Mouse (Mus musculus) bone marrow macrophage, adult 2 months (primary cell): ENCODE data around the gene Fermt3. TPM values are rescaled to one million over a fixed set of nuclear protein-coding genes. Genes with fewer than 3 reads are reported as not detected.
A peak's percentile ranks its signal among the peaks of the same experiment; 100 is the strongest.

Experiments used
- H3K27ac ChIP-seq: 2 replicates; pipeline ENCODE4 v1.5.1; 2012; ENCODE audit warnings: low read depth, low read length; ENCODE audit not compliant: insufficient read depth
- H3K4me1 ChIP-seq: 2 replicates; pipeline ENCODE4 v1.6.1; 2012; ENCODE audit warnings: low read length; ENCODE audit not compliant: control insufficient read depth, insufficient read depth
- H3K4me3 ChIP-seq: 2 replicates; pipeline ENCODE4 v1.5.1; 2012; ENCODE audit warnings: mild to moderate bottlenecking, low read length, moderate library complexity; ENCODE audit not compliant: insufficient read depth
- CTCF ChIP-seq: IDR thresholded peaks from 2 replicates; pipeline ENCODE4 v1.5.1; 2012; ENCODE audit warnings: low read depth, mild to moderate bottlenecking, low read length, moderate library complexity
- POLR2A ChIP-seq: IDR thresholded peaks from 2 replicates; pipeline ENCODE4 v1.6.1; 2012; ENCODE audit warnings: mild to moderate bottlenecking, low read depth, low read length, borderline replicate concordance
- polyA plus RNA-seq: library from polyadenylated mRNA; stranded (reverse); fragments of >200 nt; gene quantifications from 2 replicates; pipeline ENCODE4 v1.2.4, GENCODE M21; 2012; ENCODE audit not compliant: missing spikeins, insufficient read depth, insufficient read length

Gene Fermt3
- polyA plus RNA-seq, 1 experiment: 190 TPM

DNA sequence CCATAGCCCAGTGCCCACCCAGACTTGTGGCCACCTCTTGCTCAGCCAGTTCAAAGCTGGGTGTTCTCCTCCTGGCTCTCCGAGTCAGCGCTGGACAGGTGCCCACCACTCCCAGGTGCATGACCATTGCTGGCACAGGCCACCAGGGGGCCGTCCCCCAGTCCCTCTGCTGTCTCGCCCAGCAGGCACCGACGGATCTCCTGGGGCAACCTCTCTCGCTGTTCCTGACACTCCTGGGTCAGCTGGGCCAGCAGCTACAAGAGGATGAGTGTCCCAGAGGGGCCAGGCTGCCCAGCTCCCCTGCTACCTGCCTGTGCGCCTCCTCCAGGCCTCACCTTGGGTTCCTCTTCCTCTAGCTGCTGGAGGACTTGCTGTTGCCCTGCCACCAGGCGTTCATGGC is 65.2 kb downstream of the Fermt3 start:
- peaks cover 14% of the 10 kb centered on the region for H3K4me1 ChIP-seq
- H3K4me3 ChIP-seq: no peak overlapping the region
- no peak overlapping the region for H3K27ac ChIP-seq
- TF ChIP-seq POLR2A (no peak), CTCF (no peak)

DNA sequence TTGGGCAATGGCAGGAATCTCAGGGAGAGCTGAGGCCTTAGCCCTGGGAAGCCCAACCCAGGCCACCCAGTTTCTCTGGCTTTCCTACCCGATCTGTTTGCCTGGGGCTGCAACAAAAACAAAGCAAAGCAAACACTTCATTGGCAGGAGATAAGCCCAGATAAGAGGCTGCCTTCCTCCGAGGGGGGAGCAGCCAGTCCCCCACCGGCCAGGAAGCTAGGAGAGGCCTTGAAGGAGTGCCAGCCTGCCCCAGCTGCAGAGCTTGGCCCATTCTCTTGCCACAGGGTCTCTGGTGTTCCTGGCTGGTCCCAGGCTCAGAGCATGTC is 66.6 kb downstream of the Fermt3 start:
- Histone ChIP-seq H3K4me1 (peaks cover 18% of the 10 kb centered on the region), H3K27ac (peak overlapping the region; percentile 91), H3K4me3 (peak overlapping the region; percentile 76)
- TF ChIP-seq CTCF (no peak), POLR2A (no peak)

GRCm38 (mm10) chr19:6951994-6952711 is 67.1 kb downstream of the Fermt3 start:
- peak overlapping the region; percentile 91 for H3K27ac ChIP-seq
- TF ChIP-seq POLR2A (no peak), CTCF (no peak)
- peaks cover 18% of the 10 kb centered on the region for H3K4me1 ChIP-seq
- H3K4me3 ChIP-seq: peak overlapping the region; percentile 76

- Histone ChIP-seq H3K4me3 (peak overlapping the region; percentile 86), H3K27ac (peak overlapping the region; percentile 91), H3K4me1 (peaks cover 25% of the 10 kb centered on the region)
- TF ChIP-seq POLR2A: no peak
- TF ChIP-seq CTCF: no peak
Measured at GRCm38 (mm10) chr19:6951381-6951968, 67.8 kb downstream of the Fermt3 start.

DNA sequence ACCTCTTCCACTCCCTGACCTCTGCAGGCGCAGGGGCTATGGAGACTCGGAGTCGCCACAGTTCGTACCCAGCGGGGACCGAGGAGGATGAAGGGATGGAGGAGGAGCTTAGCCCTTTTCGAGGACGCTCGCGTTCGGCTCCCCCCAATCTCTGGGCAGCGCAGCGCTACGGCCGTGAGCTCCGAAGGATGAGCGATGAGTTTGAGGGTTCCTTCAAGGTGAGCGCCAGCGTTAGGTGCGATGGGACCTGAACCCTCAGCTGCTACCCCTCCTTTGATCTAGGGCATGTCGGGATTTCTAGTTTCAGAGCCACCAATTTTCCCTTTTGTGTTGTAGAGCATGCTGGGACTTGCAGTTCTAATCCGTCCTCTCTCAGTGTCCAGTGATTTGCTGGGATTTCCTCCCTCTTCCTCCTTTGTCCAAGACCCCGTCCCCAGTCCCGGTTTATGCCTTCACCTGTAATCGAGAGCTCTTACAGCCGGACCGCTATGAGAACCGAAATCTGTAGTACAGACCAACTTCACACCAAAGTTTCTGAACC is 68.6 kb downstream of the Fermt3 start:
- Histone ChIP-seq H3K27ac (peak overlapping the region; percentile 91), H3K4me1 (peaks cover 31% of the 10 kb centered on the region), H3K4me3 (peak overlapping the region; percentile 86)
- TF ChIP-seq CTCF (no peak), POLR2A (no peak)

DNA sequence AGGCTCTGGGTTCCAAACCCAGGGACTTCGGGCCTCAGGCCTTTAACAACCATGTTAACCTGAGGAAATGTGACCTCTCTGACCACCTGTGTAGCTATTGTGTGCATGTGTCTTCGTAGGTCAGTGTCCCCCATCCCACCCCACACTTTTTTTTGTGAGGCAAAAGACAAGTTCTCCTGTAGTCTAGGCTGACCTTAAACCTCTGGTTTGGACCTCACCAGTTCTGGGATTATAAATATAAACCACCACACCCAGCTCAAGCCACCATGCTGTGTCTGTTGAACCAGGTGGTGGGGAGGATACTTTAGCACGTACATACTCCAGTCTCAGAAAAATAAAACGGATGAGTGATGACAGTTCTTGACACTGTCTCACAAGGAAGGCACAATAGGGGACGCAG is 69.3 kb downstream of the Fermt3 start:
- Histone ChIP-seq H3K4me1 (peaks cover 31% of the 10 kb centered on the region), H3K27ac (no peak overlapping the region), H3K4me3 (peak overlapping the region; percentile 86)
- TF ChIP-seq CTCF (no peak), POLR2A (no peak)

DNA sequence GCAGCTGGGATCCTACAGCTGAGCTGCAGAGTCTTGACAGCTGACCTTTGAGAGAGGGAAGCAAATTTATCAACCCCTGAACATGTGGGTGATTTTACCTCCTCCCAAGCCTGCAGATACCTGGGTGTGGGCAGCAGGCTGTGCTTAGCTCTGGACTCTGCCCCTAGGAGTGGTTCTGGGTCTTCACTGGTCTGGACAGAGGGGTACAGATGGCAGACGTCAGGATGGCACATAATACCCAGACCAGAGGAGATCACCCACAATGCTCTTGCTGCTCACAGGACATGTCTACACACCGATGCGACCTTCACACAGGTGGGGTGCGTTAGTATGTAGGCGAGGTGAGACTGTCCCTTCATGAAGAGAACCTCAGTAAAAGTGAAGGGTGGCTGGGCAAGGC is 69.7 kb downstream of the Fermt3 start:
- Histone ChIP-seq H3K4me3 (no peak overlapping the region), H3K27ac (no peak overlapping the region), H3K4me1 (peaks cover 31% of the 10 kb centered on the region)
- TF ChIP-seq POLR2A (no peak), CTCF (no peak)

Other genes with a start within 250 kb of the Fermt3 start
- 17.9 and 20.5 TPM in 2 replicates for gene Rps6ka4, start 178.8 kb downstream of the Fermt3 start, polyA plus RNA-seq
- 31.8 and 33.2 TPM in 2 replicates for gene Ccdc88b, start 161.3 kb downstream of the Fermt3 start, polyA plus RNA-seq
- 71.2 and 82.0 TPM in 2 replicates for gene Trmt112, start 109.8 kb downstream of the Fermt3 start, polyA plus RNA-seq
- 349 and 382 TPM in 2 replicates for gene Prdx5, start 109.4 kb downstream of the Fermt3 start, polyA plus RNA-seq
- 35.3 and 41.6 TPM in 2 replicates for gene Esrra, start 97.7 kb downstream of the Fermt3 start, polyA plus RNA-seq
- not detected in 2 replicates for gene Catsperz, start 94.1 kb downstream of the Fermt3 start, polyA plus RNA-seq
- gene Kcnk4, start 85.0 kb downstream of the Fermt3 start, polyA plus RNA-seq: not detected in 2 replicates
- 36.2 and 38.5 TPM in 2 replicates for gene Bad, start 77.6 kb downstream of the Fermt3 start, polyA plus RNA-seq
- 31.6 and 36.4 TPM in 2 replicates for gene Gpr137, start 77.0 kb downstream of the Fermt3 start, polyA plus RNA-seq
- 64.2 and 73.7 TPM in 2 replicates for gene Ppp1r14b, start 44.5 kb downstream of the Fermt3 start, polyA plus RNA-seq
- 39.8 and 40.6 TPM in 2 replicates for gene Plcb3, start 43.0 kb downstream of the Fermt3 start, polyA plus RNA-seq
- gene Fkbp2, start 39.0 kb downstream of the Fermt3 start, polyA plus RNA-seq: 118 and 126 TPM in 2 replicates
- 30.1 and 39.9 TPM in 2 replicates for gene Vegfb, start 31.8 kb downstream of the Fermt3 start, polyA plus RNA-seq
- gene Dnajc4, start 26.9 kb downstream of the Fermt3 start, polyA plus RNA-seq: 26.8 and 32.2 TPM in 2 replicates
- gene Nudt22, start 23.4 kb downstream of the Fermt3 start, polyA plus RNA-seq: 9.6 and 11.1 TPM in 2 replicates
- 1.7 and 2.5 TPM in 2 replicates for gene Trpt1, start 23.3 kb downstream of the Fermt3 start, polyA plus RNA-seq
- 54.7 and 56.2 TPM in 2 replicates for gene Stip1, start 20.5 kb upstream of the Fermt3 start, polyA plus RNA-seq
- gene Macrod1, start 37.3 kb upstream of the Fermt3 start, polyA plus RNA-seq: 14.9 and 18.3 TPM in 2 replicates
- gene Flrt1, start 86.3 kb upstream of the Fermt3 start, polyA plus RNA-seq: not detected in 2 replicates
- gene Otub1, start 186.8 kb upstream of the Fermt3 start, polyA plus RNA-seq: 88.1 and 91.4 TPM in 2 replicates
- gene Cox8a, start 198.1 kb upstream of the Fermt3 start, polyA plus RNA-seq: 562 and 638 TPM in 2 replicates
- gene Naa40, start 221.7 kb upstream of the Fermt3 start, polyA plus RNA-seq: 26.0 and 27.4 TPM in 2 replicates
- 0.53 and 1.5 TPM in 2 replicates for gene Rcor2, start 247.9 kb upstream of the Fermt3 start, polyA plus RNA-seq